Mouse (Mus musculus) embryonic fibroblast, embryonic 13.5 days (primary cell): ENCODE data around the gene Ndel1.

Experiments
- CTCF ChIP-seq: IDR thresholded peaks from 2 replicates; pipeline ENCODE4 v1.5.1; 2011; ENCODE audit warnings: mild to moderate bottlenecking, control low read depth, low read length, moderate library complexity, borderline replicate concordance; ENCODE audit not compliant: insufficient read depth
- POLR2A ChIP-seq: IDR thresholded peaks from 2 replicates; pipeline ENCODE4 v1.6.1; 2011; ENCODE audit warnings: low read depth, mild to moderate bottlenecking, control low read depth, low read length, moderate library complexity

- no peak for TF ChIP-seq CTCF
- no peak for TF ChIP-seq POLR2A
Observed at GRCm38 (mm10) chr11:68882107-68882506, 10.4 kb upstream of the Ndel1 start.
